Mouse (Mus musculus) bone marrow, adult 2 months (tissue): ENCODE measurements around the gene Aox1.

Experiments used
- CTCF ChIP-seq: fragments of 200-500 bp; IDR thresholded peaks from 2 replicates; pipeline ENCODE4 v1.5.1; 2011; ENCODE audit warnings: low read length, control low read depth; ENCODE audit not compliant: control insufficient read depth, insufficient read depth
- POLR2A ChIP-seq: fragments of 200-500 bp; IDR thresholded peaks from 2 replicates; pipeline ENCODE4 v1.6.1; 2011; ENCODE audit warnings: low read depth, mild to moderate bottlenecking, control low read depth, low read length, borderline replicate concordance; ENCODE audit not compliant: control insufficient read depth

- TF ChIP-seq CTCF (no peak), POLR2A (no peak)
Measured at GRCm38 (mm10) chr1:58146026-58146425, 116.3 kb downstream of the Aox1 start.
